Mouse (Mus musculus) ES-E14 (cell line): ENCODE results near the gene Birc6. TPM values are rescaled to one million over a fixed set of nuclear protein-coding genes. Genes with fewer than 3 reads are reported as not detected.

Source experiments
- DNase-seq: peaks from one replicate; pipeline ENCODE4 v3.0.0-alpha.2; 2013; ENCODE audit warnings: low read depth, low spot score
- H3K27ac ChIP-seq: 2 replicates; pipeline ENCODE4 v1.5.1; 2012; ENCODE audit warnings: low read depth, mild to moderate bottlenecking, low read length, moderate library complexity, mixed read lengths; ENCODE audit not compliant: poor library complexity, insufficient read depth, severe bottlenecking
- H3K36me3 ChIP-seq: 2 replicates; pipeline ENCODE4 v1.6.1; 2012; ENCODE audit warnings: mild to moderate bottlenecking, low read length, moderate library complexity, mixed read lengths; ENCODE audit not compliant: control insufficient read depth, poor library complexity, insufficient read depth, severe bottlenecking
- H3K4me1 ChIP-seq, 2 experiments: fragments of 150-350 bp in 1 of 2; sonication (generic) in 1 of 2; 2 replicates each; pipeline ENCODE4 v1.6.1; 2012; ENCODE audit warnings: low read length in 2 of 2, mild to moderate bottlenecking in 1 of 2, mixed read lengths in 1 of 2; ENCODE audit not compliant: control insufficient read depth in 2 of 2, insufficient read depth in 2 of 2, poor library complexity in 1 of 2
- H3K4me3 ChIP-seq, 2 experiments: fragments of 150-350 bp in 1 of 2; sonication (generic) in 1 of 2; 2 replicates each; pipeline ENCODE4 v1.5.1; 2012; ENCODE audit warnings: low read length in 2 of 2, low read depth in 1 of 2, mild to moderate bottlenecking in 1 of 2, mixed read lengths in 1 of 2; ENCODE audit not compliant: insufficient read depth in 1 of 2, poor library complexity in 1 of 2, severe bottlenecking in 1 of 2
- H3K9ac ChIP-seq: 2 replicates; pipeline ENCODE4 v1.6.1; 2012; ENCODE audit warnings: low read depth, mild to moderate bottlenecking, low read length, mixed read lengths; ENCODE audit not compliant: poor library complexity, insufficient read depth, severe bottlenecking
- H3K9me3 ChIP-seq: fragments of 150-350 bp; sonication (generic); 2 replicates; pipeline ENCODE4 v1.6.1; 2012; ENCODE audit warnings: low read depth, mild to moderate bottlenecking, low read length; ENCODE audit not compliant: control insufficient read depth, insufficient read depth
- CHD2 ChIP-seq: IDR thresholded peaks from 2 replicates; pipeline ENCODE4 v1.6.1; 2014; ENCODE audit warnings: mild to moderate bottlenecking, low read depth, low read length, inconsistent platforms
- HCFC1 ChIP-seq: IDR thresholded peaks from 2 replicates; pipeline ENCODE4 v1.6.1; 2012; ENCODE audit warnings: low read length, inconsistent platforms, borderline replicate concordance; ENCODE audit not compliant: insufficient read depth
- MAFK ChIP-seq: IDR thresholded peaks from 2 replicates; pipeline ENCODE4 v1.6.1; 2014; ENCODE audit warnings: mild to moderate bottlenecking, low read depth, low read length, inconsistent platforms; ENCODE audit not compliant: insufficient read depth
- ZC3H11A ChIP-seq: IDR thresholded peaks from 2 replicates; pipeline ENCODE4 v1.6.1; 2012; ENCODE audit warnings: low read depth, mild to moderate bottlenecking, inconsistent platforms, low read length, borderline replicate concordance
- ZNF384 ChIP-seq: IDR thresholded peaks from 2 replicates; pipeline ENCODE4 v1.6.1; 2012; ENCODE audit warnings: low read depth, low read length, inconsistent platforms
- in situ Hi-C, 2 experiments: fragments of 600-800 bp; cut with MboI; formaldehyde crosslinking; loops; one replicate each; pipeline ENCODE4 v1.15.1; 2025; ENCODE audit warnings: low sequenced_read_pairs in 2 of 2, inconsistent platforms in 1 of 2; ENCODE audit not compliant: unreplicated experiment in 2 of 2
- total RNA-seq: library from RNA; depleted of rRNA; stranded (reverse); fragments of 300-350 nt; gene quantifications from 2 replicates; pipeline ENCODE4 v1.2.3, GENCODE M21; 2012

Gene Birc6
- total RNA-seq, 1 experiment, result 122 TPM

DNA sequence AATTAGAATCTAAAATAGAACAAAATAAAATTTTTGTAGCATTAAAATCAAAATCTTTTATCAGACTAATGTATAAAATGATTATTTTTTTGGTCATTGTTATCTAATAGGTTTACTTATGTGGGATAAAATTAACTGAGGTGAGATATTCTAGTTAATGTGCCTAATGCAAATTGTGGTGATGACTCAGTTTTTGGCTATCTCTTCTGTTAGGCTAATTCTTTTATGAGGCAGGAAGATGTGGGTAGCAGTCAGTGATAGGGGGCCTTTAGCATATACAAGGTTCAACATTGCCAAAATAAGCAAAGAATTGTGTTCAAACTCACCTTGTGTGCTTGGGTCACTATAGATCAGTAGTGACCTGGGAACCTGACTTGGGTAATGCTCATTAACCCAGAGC lies 178.5 kb downstream of the Birc6 start:
- no peaks in the 10 kb centered on the region for H3K4me1 ChIP-seq
- in situ Hi-C loops, result no loop called here
- H3K36me3 ChIP-seq, result peaks cover 2% of the 10 kb centered on the region
- H3K4me3 ChIP-seq, result no peak overlapping the region
- H3K9me3 ChIP-seq, result no peaks in the 10 kb centered on the region
- no peak for DNase-seq
- H3K27ac ChIP-seq, result no peak overlapping the region
- TF ChIP-seq MAFK, result no peak
- TF ChIP-seq ZC3H11A, result no peak
- TF ChIP-seq ZNF384, result no peak
- no peak for TF ChIP-seq CHD2
- TF ChIP-seq HCFC1, result no peak
- H3K9ac ChIP-seq, result no peak overlapping the region

DNA sequence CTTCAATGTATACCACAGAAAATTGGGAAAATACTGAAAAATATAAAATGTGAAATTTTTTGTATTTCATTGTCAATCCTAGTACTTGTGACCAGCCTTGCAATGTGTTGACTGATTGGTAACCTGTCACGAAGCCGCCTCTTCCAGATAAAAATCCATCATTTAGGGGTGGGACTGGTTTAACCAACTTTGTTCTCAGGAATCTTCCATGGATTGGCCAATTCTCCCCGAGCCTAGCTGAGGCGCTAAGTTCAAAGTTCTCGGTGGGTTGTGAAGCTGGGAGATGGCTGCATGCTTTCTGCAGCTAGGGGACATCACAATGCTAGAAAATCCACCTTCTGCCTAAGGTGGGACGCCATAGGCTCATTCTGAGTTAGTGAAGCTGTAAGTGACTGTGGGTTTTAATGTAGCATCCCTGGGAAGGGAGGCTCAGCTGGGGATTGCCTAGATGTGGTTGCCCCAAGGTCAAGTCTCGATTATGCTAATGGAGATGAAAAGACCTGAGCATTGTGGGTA lies 179.6 kb downstream of the Birc6 start:
- Histone ChIP-seq H3K27ac (no peak overlapping the region), H3K36me3 (no peaks in the 10 kb centered on the region; the same call in 1 of the 2 replicates), H3K4me1 (no peaks in the 10 kb centered on the region), H3K4me3 (no peak overlapping the region), H3K9me3 (no peaks in the 10 kb centered on the region), H3K9ac (no peak overlapping the region)
- in situ Hi-C loops, result no loop called here
- TF ChIP-seq ZC3H11A, result no peak
- TF ChIP-seq CHD2, result no peak
- no peak for TF ChIP-seq ZNF384
- TF ChIP-seq HCFC1, result no peak
- no peak for TF ChIP-seq MAFK
- no peak for DNase-seq

DNA sequence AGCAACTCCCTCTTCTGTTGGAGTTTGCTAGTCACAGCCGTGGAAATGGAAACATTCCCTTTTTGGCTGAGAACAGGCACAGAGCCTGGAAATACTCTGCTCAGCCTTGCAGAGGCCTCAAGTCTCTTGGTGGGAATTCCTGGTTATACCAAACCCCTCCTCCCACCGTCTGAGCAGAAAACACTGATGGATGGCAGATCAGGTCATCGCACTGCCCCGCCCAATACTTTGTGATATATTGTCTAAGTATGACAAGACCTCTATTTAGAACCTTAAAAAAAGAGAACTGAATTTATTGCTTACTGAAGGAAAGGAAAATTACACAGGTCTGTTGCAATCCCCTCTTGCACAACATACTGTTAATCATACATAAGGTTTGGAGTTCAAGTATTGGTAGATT lies 182.6 kb downstream of the Birc6 start:
- Histone ChIP-seq H3K9ac (no peak overlapping the region), H3K4me3 (no peak overlapping the region), H3K4me1 (no peaks in the 10 kb centered on the region), H3K36me3 (no peaks in the 10 kb centered on the region), H3K27ac (no peak overlapping the region), H3K9me3 (no peaks in the 10 kb centered on the region)
- in situ Hi-C loops, result no loop called here
- no peak for TF ChIP-seq ZC3H11A
- no peak for TF ChIP-seq CHD2
- TF ChIP-seq MAFK, result no peak
- no peak for TF ChIP-seq ZNF384
- no peak for TF ChIP-seq HCFC1
- DNase-seq, result no peak

DNA sequence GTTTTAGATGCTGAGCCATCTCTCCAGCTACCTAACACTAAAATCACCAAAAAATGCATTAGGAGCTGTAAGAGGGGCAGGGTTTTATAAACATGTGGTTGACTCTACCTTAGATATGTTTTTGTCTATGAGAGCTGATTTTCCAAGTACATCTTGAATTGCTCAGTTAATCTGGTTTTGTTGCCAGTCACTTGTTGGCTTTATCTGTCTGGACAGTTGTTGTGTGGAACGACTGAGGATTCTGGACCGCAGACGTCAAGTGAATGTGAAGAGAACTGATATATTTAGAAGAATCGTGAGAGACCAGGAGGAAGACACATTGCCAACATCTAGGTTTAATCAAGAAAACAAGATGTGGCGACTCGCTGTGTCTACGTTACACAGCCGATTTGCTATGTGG lies 183.5 kb downstream of the Birc6 start:
- no peaks in the 10 kb centered on the region for H3K4me1 ChIP-seq
- TF ChIP-seq CHD2 (no peak), HCFC1 (no peak), ZC3H11A (no peak), ZNF384 (no peak), MAFK (no peak)
- no peaks in the 10 kb centered on the region for H3K9me3 ChIP-seq
- H3K4me3 ChIP-seq, result no peak overlapping the region
- H3K27ac ChIP-seq, result no peak overlapping the region
- DNase-seq, result no peak
- no peaks in the 10 kb centered on the region for H3K36me3 ChIP-seq
- in situ Hi-C loops, result no loop called here
- H3K9ac ChIP-seq, result no peak overlapping the region

DNA sequence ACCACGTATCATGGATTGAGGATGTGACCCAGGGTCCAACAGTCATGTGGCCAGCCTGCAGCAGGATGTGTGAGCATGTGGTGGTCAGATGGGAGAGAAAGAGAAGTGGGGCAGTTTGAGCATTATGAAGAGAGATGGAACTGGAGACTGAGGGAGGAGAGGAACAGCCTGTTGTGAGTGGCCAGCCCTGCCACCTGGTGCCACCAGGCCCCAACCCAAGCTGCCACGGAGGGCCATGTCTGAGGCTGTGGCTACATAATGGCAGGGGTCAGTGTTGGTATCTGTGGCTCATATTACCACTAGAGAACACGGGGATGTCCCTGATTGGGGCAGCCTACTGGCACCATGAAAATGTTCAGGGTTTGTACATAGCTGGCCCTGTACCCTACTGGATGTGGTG lies 187.0 kb downstream of the Birc6 start:
- Histone ChIP-seq H3K4me1 (no peaks in the 10 kb centered on the region), H3K4me3 (no peak overlapping the region), H3K9ac (no peak overlapping the region), H3K27ac (no peak overlapping the region), H3K36me3 (no peaks in the 10 kb centered on the region; the same call in 1 of the 2 replicates), H3K9me3 (no peaks in the 10 kb centered on the region)
- in situ Hi-C loops, result no loop called here
- no peak for TF ChIP-seq ZC3H11A
- DNase-seq, result no peak
